Mouse (Mus musculus) 3T3-L1 (cell line): ENCODE measurements around the gene Pfkm.
A peak's percentile ranks its signal among the peaks of the same experiment; 100 is the strongest.

Experiments
- DNase-seq: peaks from one replicate; pipeline ENCODE4 v3.0.0-alpha.2; 2015; ENCODE audit warnings: low read depth, low spot score

The Pfkm gene

DNA sequence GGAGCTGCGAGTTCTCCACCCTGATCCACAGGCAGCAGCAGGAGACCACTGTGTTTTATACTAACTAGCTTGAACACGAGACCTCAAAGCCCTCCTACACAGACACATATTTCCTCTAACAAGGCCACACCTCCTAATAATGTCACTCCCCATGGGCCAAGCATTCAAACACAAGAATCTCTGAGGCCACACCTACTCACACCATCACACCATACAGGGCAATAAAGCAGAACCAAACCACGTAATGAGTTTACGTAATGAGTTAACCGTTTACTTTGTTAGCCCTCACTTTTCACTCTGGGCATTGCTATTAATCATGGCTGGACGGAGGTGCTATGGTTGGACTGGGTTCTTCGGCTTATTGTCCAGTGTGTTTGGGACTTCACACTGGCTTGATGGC, 47.4 kb downstream of the Pfkm start:
- DNase-seq = no peak

DNA sequence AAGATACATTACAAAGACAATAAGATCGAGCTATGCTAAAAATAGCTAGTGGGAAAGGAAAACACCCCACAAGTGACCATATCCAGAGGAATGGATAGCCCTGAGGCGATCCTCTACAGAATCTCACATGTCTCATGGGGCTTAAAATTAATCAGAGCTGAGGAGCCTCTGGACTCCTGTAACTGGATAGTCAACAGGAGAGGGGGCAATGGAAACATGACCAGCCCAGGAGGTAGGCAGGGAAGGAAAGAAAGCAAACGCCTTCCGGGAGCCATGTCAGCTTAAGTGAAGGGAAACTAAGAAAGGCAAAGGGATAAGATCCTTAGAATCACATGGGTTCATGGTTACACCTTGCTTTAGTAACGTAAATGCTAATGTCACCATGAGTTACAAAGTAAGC, 48.4 kb downstream of the Pfkm start:
- no peak for DNase-seq

DNA sequence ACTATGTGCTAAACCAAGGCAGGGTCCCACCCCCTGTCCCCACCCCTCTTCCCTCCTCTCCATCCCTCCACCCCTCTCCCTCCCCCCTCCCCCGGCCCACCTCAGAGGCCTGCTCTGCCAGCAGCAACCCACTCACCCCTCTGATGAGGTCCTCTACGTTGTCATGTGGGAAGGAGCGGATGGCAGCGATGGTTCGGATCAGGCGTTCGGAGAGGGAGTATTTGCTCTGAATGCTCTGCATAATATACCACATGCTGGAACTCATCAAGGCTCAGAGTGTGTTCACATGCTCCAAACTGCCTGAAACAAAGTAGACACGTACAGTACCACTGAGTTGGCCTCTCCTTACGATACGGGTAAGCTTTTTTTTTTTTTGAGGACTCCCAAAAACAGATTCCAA, 50.1 kb downstream of the Pfkm start:
- no peak for DNase-seq

DNA sequence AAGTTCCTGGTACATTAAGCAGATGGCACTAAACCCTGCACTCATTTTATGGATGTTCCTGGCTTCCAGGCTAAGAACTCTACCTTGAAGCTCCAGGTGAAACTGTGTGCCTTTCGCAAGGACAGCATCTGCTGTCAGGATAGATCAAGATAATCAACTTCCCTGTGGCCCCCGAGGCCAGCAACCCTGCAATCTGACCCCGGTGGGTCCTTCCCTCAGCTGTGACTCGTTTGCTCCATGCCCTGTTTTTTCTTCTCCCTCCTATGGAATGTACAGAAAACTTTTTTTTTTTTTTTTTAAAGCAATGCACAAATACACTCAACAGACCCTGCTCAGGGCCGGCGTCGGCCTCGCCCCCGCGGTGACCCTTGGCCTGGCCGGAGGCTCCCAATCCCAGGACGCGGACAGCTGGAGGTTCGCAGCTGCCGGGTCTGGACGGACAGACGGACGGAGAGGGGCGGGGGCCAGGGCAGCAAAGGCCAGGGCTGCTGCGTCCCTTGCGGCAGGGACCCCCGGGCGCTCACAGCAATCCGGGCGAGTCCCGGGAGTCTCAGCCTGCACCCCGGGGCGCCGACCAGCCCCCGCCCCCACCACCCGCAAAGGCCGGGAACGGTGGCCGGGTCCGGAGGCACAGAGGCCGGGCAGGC, 52.6 kb downstream of the Pfkm start:
- DNase-seq = peak; percentile 39

DNA sequence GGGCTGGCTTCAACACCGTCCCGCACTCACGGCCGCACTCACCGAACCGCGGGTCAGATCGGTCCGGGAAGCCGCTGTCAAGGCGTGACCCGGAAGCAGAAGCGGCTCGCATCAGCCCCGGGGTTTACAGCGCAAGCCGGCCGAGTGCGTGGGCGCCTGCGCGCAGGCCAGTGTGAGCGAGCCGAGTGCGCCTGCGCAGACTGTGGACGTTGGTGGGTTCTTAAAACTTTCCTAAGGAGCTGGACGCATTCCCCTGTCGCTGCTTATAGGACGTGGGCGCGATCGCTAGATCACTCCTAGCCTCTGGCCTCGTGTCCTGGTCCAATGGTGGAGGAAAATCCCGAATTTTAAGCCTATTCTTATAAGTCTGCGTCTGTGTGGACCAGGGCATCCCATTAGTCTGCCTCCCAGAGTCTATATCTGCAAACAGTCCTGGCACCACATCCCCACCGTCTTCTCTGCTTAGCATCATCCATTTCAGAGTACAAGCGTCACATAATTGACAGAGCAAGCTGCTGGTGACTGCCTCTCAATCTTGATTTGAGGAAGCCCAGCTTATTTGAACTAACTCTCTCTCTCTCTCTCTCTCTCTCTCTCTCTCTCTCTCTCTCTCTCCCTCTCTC, 53.3 kb downstream of the Pfkm start:
- DNase-seq = peak; percentile 93

DNA sequence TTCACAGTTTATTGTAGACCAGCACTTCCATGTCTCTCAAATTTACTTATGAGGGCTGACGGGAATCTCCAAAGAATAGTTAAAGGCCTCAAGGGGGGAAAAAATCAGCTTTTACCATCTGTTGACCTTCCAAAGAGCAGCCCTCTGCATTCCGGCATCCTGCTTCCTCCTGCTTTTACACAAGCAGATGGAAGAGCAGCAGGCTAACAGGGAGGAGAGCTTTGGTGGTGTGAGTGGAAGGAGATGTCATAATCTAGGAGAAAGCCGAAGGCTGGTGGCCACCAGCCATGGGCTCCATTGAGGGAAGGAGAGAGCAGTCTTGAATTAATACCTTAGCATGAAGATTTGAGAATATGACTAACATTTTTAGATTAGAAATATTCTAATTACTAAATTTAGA, 56.0 kb downstream of the Pfkm start:
- DNase-seq = no peak

DNA sequence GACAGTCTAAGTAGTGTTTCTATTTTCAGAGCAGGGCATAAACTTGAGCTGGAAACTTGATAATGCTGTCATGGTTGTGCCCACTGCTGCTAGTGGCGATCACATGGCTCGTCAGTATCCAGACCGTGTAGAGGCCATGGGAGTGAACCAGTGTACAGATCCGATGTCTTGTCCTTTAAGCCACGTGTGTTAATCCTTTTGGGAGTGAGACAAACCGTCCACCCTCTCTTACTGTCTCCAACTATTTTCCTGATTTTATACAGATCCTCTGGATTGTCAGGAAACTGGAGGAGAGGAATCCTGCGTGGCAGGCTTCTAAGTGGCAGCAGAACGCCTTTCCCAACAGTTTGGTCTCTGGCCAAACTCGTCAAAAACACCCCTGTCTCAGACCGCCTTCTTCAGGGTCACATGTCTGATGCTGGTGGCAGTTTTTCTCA, 56.8 kb downstream of the Pfkm start:
- DNase-seq = no peak

DNA sequence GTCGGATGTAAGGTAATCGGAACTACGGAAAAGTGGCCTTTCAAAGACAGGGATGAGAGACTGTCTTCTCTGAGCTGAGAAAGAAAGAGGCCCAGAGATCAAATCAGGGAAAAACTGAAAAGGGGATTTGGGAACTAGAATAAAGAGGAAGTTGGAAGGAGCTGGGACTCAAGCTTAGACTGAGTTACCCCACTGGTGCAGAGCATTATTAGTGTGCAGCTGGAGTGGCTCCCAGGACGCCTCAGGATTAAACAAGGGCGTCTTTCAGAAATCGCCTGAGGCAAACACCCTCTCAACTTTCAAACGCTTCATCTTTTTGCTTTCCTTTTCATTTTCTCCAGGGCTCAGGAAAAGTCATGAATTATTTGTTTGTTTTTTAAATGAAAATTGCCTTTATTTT, 60.5 kb downstream of the Pfkm start:
- no peak for DNase-seq

DNA sequence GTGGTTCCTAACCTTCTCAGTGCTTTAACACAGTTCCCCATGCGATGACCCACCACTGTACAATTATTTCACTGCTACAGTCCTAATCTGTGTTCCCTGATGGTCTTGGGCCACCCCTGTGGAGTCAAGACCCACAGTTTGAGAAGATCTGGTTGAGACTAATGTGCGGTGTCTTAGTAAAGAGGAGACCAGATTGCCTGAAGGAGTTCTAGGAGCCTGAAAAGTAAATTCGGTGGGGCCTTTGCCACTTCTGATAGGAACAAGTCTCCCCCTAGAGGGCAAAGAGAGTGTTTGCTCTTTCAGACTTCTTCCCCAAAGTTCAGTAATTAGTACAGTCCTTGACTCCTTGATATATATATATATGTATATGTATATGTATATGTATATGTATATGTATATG, 61.2 kb downstream of the Pfkm start:
- DNase-seq = peak; percentile 89

DNA sequence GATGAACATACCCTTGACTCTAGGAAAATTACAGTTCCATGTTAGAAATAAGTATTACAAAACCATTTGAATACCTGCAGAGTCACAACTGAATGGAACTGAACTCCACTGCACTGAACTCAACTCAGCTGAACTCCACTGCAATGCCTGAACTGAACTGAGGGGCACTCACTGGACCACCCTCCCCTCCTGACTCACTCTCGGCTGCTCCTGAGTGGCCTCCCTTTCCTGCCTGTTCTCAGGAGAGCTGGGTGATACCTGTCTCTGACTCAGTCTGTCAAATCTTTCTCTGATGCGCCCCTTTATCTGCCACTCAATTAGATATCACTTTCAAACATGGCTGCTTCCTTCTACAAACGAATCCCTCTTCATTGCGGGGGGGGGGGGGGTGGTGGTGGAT, 61.8 kb downstream of the Pfkm start:
- peak; percentile 21 for DNase-seq

DNA sequence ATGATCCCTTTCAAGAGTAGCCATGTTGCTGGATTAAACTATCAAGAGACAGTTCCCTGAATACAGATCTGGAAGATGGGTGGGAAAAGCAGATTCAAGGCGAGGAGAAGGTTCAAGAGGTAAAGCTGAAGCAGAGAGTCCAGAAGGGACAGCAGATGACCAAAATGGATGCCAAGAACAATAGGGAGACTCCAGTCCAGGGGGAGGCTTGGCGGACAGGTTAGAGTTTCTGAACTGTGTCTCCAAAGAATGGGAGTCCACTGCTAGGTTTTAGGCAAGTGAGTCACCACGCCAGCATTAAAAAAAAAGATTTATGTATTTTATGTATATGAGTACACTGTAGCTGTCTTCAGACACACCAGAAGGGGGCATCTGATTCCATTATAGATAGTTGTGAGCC, 62.2 kb downstream of the Pfkm start:
- no peak for DNase-seq

DNA sequence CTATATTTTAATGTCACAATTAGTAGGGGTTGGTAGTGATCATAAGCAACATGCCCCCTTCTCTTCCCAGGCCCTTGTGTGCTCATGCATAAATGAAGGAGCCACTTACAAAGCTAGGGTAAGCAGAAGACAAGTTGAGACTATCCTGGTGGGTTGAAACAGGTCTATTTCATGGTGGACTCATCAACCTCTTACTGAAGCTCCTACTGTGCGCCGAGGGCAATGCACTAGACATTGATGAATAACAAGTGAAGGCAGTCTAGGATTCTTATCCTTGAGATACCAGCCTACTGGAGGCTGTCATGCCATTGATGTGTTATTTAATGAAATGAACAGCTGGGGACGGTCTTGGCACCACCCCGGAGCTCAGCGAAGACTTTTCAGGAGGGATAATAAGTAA, 62.9 kb downstream of the Pfkm start:
- DNase-seq = no peak

DNA sequence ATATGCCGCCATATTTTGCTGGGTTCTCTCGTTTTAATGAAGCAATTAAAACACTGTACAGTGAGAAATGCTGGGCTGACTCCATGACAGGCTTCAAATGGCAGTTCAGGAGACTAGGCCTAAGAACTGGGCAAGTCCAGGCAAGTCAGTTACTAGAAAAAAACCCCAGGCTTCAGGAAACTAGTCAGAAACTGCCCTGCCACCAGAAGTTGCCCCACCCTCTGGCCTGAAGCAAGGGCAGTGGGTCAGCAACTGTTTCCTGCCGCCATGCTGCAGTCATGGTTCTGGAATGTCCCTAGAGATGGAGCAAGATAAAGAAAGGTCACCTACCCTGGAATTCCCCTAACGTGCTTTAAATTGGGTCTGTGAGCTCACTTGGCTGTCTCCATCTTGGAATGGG, 63.6 kb downstream of the Pfkm start:
- peak; percentile 96 for DNase-seq

DNA sequence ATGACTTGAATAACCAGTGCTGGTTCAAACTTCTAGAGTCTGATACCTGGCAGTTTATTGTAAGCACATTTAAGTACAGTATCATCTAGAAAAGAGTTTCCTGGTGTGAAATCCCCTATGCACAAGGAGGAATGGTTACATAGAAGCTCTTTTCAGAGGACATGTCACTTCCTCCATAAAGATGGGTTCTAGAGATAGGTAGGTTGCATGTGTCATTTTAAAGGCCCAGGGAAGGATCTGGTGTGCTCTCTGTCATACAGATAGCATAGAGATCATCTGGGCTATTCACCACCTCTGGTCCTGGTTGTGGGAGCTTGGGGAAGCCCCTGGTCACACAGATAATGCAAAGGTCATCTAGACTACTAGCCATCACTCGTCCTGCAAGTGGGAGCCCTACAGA, 64.9 kb downstream of the Pfkm start:
- no peak for DNase-seq

DNA sequence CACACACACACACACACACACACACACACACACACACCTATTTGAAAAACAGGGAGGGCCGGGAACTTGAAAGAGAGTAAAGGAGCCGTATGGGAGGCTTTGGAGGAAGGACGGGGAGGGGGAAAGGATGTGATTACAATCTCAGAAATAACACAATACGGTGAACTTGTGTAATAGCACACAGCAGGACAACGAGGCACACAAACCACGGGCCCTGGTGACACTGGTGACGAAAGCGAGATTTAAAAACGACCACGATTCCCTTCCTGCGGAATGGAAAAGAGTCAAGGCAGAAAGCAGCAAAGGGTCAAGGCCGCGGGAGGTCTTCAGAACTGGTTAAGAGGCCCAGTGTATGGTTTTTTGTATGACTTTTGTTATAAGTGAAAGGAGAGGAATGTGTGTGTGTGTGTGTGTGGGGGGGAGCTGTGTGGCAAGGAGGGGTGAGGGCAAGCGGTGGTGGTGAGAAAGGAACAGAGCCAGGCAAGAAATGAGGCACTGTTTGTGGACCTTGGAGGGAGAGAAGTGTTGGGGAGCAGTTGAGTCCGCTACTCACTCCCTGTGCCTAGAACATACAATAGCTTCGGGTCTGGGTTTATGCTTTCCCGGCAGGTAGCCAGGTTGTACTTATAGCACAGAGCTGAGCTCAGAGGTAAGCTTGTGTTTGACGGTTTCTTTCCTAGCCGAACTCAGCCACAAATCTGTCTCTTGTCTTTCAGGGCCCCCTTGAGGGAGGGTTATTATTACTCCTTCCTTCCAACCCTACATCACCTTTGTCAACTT, 68.8 kb downstream of the Pfkm start:
- no peak for DNase-seq

DNA sequence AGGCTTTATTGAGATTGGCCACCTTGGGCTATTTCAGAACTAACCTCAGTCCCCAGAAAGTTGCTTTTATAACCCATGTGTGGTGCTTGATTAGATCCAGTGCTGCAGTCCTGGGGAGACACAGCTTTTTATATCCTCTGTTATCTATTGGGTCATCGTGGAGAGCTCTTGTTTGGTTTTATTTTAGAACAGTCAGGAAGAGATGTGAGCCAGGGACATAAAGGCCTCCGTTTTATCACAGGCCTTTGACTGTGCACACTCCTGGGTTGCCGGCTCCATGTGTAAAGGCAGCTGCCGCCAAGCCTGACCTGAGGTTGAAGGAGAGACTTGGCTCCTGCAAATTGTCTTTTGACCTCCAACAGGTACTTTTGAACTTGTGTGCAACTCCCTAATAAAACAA, 70.2 kb downstream of the Pfkm start:
- DNase-seq = no peak

DNA sequence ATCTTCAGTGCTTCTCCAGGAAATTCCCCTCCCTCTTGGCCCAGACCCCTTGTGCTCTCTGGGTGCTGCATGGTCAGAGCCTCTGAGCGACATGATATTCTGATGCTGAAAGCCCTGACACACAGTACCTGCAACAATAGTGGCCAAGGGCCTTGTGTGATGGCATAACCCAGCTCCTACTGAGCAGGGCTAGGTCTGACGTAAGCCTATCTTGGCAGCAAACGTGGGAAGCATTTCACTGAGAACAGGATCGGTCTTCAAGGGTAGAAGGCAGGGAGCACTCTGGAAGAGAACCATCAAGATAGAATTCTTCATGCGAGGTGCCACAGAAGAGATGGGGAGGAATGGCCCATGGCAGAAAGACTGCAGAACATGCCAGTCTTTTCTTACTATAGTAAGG, 73.1 kb downstream of the Pfkm start, which contains the start of gene Asb8:
Gene Asb8 (minus strand): TSS at position 101 of the 400 bp plus-strand sequence.
- DNase-seq = no peak

DNA sequence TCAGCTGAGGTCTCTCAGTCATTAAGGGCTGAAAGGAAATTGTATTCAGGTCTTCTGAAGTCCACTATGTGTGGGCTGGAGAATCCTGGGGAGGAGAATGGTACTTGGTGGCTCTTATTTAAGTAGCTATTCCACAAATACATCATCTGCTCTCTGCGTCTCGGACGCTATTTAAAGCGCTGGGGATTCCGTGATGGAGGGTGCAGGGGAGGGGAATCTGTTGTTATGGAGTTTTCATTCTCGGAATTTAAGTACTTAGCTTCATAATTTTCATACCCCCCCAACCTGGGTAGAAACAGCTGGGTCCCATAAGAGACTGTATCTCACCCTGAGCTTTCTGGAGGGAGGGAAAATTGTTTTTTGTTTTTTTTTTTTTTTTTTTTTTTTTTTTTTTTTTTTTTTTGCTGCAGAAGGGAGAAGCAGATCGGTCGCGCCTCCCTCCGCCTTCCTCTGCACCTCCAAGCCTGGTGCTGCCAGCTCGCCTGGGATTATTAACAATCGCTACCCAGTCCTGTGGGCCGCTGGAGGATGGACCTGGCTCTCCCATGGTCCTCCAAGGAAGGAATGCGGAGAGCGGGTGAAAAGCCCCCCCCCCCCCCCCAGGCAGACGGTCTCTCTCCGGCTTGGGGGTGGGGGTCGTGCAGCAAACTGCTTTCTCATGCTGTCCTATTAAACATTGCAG, 74.7 kb downstream of the Pfkm start, which contains the start of gene Ccdc184:
Gene Ccdc184 (plus strand): TSS at position 196 of the 682 bp plus-strand sequence.
- DNase-seq = no peak

DNA sequence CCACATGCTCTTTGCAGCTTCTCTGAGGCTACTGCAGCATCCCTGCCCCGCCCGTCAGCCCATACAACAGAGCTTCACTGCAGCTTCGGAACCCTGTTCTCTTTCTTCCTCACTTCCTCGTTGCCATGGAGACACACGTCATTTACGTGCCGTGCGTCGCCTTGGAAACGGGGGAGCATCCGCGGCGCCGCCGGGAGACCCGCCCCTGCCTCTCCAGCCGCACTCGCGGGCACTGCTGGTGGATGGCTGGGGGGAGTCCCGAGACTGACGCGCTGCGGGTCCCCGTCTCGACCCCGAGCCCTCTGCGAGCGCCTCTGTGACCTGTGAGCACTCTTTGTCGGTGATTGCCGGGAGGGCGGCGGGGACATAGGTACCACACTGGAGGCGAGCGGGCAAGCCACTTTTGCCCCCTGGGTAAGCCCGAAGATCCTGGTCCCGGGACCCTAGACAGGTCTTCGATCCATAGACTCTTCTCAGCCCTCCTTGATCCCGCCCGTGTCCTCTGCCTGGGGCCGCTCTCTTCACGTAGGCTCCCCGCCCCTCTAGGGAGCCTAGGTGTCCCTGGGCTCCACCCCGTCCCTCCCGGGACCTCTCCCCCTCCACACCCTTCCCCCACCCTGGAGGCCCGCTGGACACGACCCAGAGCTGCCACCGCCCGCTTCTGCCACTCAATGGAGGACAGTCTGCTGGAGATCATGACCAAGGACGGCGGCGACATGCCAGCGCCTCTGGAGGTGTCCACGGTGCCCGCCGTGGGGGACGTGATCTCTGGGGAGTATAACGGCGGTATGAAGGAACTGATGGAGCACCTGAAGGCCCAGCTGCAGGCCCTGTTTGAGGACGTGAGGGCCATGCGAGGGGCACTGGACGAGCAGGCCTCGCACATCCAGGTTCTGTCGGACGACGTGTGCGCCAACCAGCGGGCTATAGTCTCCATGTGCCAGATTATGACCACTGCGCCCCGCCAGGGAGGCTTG, 75.5 kb downstream of the Pfkm start:
- DNase-seq = peak; percentile 93

DNA sequence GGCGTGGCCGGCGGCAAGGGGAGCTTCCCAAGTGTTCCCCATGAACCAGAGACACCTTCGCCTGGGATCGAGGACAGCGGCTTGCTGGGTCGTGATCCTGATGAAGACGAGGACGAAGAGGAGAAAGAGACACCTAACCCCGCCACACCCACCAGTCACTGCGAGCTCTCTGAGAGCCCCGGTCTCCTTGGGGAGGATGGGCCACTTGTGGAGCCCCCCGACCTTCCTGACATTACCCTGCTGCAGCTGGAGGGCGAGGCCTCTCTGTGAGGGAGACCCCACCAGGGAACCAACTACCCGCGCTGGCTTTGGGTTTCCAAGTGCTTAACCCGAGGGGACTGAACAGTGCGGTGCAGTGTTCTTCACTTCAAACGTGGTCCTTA, 76.2 kb downstream of the Pfkm start:
- no peak for DNase-seq

DNA sequence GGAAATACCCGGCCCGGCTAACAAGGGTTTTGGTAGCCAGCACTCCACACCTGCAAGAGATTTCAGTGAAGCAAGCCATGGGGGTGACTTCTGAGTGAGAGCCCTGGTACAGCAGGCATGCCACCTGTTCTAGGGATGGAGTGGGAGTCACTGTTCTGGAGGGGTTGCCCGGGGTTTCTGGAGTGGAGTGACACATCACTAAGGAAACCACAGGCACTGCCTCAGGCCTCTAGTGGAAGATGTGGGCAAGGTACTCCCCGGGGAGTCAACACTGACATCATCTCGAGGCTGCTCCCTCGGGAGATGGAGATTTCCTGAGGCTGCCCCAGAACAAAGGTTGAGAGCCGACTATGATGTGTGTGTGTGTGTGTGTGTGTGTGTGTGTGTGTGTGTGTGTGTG, 78.0 kb downstream of the Pfkm start:
- peak; percentile 90 for DNase-seq
